Mouse (Mus musculus) limb, embryonic 10.5 days (tissue): ENCODE measurements at regions not wholly inside any gene's neighbourhood (a gene's known extent, or its start where the extent isn't known, plus 50 kb on each side); places are given as distances from the start of the nearest gene placed in this dataset.

Experiments used
- DNase-seq: peaks from one replicate; pipeline ENCODE4 v3.0.0-alpha.2; 2017; ENCODE audit warnings: low spot score
- H3K27ac ChIP-seq: fragments of 300-500 bp; sonication (generic); 2 replicates; pipeline ENCODE4 v1.5.1; 2016; ENCODE audit warnings: mild to moderate bottlenecking
- H3K27me3 ChIP-seq: fragments of 300-500 bp; sonication (generic); 2 replicates; pipeline ENCODE4 v1.6.1; 2016; ENCODE audit warnings: low read depth, mild to moderate bottlenecking; ENCODE audit not compliant: poor library complexity, severe bottlenecking
- H3K36me3 ChIP-seq: fragments of 300-500 bp; sonication (generic); 2 replicates; pipeline ENCODE4 v1.6.1; 2016; ENCODE audit warnings: mild to moderate bottlenecking, moderate library complexity
- H3K4me1 ChIP-seq: fragments of 300-500 bp; sonication (generic); 2 replicates; pipeline ENCODE4 v1.6.1; 2016
- H3K4me3 ChIP-seq: fragments of 300-500 bp; sonication (generic); 2 replicates; pipeline ENCODE4 v1.5.1; 2016; ENCODE audit warnings: mild to moderate bottlenecking, moderate library complexity
- H3K9me3 ChIP-seq: fragments of 300-500 bp; sonication (generic); replicated peaks from 2 replicates; pipeline ENCODE4 v1.6.1; 2016; ENCODE audit warnings: mild to moderate bottlenecking
- WGBS: fragments of 180-500 bp; shearing (Covaris S2); methylation state at CpG from one replicate; pipeline ENCODE4 v1.1.7; 2016; 5-methylcytosine and 5-hydroxymethylcytosine counted together

DNA sequence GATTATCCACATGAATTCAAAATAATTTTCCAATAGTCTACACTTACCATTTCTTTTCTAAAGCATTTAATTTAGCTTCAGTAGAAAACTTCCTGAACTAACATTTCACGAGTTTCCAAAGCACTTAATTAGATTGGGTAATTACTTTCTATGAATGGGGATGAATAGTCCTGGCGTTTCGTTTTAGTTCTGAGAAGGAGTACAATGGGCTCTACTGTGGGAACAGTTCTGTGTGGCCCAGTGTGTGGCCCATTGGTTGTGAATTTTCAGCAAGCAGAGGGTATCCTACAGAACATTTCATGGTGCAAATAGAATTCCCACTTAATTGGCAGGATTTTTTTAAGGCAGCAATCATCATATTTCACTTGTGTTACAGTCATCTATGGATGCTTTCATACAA lies 95.5 kb downstream of the 1700017N19Rik start:
- 65% methylated on average over 3 of the region's 3 CpGs for WGBS
- no peaks in the 10 kb centered on the region for H3K4me1 ChIP-seq
- H3K9me3 ChIP-seq: no peaks in the 10 kb centered on the region
- H3K4me3 ChIP-seq: no peak overlapping the region
- no peak for DNase-seq
- no peaks in the 10 kb centered on the region for H3K27me3 ChIP-seq
- no peak overlapping the region for H3K27ac ChIP-seq
- no peaks in the 10 kb centered on the region for H3K36me3 ChIP-seq

DNA sequence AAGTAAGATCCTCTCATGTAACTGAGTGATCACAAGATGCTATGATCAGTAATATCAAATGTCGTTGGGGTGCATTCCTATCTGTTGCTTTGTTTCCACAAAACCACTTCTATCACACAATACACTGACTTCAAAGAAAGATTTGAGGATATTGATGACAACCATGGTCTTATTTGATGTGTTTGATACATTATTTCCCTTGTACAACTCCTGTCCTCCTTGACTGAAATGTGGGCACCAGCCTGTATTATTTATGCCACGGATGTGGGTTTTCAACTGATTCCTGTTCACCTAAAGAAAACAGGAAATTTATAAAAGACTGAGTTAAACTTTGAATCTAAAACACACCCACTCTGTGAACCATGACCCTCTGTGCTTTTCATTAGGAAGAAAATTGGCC lies 105.7 kb downstream of the 1700017N19Rik start:
- H3K27ac ChIP-seq: no peak overlapping the region
- no peaks in the 10 kb centered on the region for H3K36me3 ChIP-seq
- H3K4me3 ChIP-seq: no peak overlapping the region
- 93% methylated on average over 2 of the region's 2 CpGs for WGBS
- DNase-seq: no peak
- no peaks in the 10 kb centered on the region for H3K4me1 ChIP-seq
- H3K9me3 ChIP-seq: no peaks in the 10 kb centered on the region
- no peaks in the 10 kb centered on the region for H3K27me3 ChIP-seq

DNA sequence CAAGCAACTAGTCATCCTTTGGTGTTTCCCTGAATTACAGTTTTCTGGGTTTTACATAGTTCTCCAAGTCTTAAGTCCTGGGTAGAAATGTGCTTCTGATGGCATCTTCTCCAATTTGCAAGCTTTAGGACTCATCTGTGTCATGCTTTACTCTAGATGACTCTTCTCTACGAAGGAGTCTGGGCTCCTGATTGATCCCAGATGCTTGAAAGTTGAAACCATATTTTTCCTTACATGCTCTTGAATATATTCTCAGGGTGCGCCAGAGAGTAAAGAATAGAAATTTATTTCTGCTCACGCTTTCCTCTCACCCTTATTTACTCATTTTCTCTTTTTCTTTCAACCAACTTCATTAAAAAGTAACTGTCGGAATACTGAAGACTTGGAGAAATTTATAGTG lies 108.9 kb downstream of the 1700017N19Rik start:
- H3K27me3 ChIP-seq: no peaks in the 10 kb centered on the region
- H3K9me3 ChIP-seq: no peaks in the 10 kb centered on the region
- no peak overlapping the region for H3K4me3 ChIP-seq
- no peak overlapping the region for H3K27ac ChIP-seq
- no peak for DNase-seq
- no peaks in the 10 kb centered on the region for H3K36me3 ChIP-seq
- H3K4me1 ChIP-seq: no peaks in the 10 kb centered on the region
- 69% methylated on average over 4 of the region's 4 CpGs for WGBS

DNA sequence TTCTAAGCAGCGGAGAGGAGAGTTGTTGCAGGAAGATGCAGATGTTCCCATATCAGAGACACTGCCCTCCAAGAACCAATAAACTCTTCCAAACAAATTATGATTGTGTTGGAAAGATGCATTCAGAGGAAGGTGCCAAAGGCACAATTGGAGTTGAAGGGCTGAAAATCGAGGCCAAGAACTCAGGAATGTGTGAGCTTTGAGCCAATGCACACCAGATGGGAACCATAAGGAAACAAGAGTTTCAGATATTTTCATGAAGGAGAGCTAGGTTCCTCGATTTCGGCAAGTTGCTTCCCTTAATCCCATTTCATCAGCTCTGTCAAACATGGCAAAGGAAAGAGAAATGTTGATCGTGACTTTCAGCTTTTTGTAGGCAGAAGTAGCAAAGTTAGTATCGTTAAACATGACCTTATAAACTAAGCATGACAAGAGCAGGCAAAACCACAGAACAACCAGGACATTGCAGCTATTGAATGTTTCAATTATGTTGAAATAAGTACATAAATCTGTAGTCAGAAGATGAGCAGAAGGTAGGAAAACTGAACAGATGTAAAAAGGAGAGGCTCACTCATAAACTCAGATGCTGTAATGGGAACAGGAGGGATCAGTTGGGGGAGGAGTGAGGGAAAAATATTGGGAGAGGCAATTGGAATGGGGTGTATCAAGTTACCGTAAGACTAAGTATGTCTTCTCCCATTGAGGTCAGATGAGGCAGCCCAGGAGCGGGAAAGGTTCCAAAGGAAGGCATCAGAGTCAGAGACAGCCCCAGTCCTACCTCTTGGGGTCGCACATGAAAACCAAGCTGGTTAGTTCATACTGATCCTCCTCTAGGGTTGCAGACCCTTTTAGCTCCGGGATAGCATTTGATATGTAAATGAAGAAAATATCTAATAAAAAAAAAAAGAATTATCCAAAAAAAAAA lies 110.3 kb downstream of the 1700017N19Rik start:
- no peaks in the 10 kb centered on the region for H3K4me1 ChIP-seq
- 81% methylated on average over 10 of the region's 10 CpGs for WGBS

DNA sequence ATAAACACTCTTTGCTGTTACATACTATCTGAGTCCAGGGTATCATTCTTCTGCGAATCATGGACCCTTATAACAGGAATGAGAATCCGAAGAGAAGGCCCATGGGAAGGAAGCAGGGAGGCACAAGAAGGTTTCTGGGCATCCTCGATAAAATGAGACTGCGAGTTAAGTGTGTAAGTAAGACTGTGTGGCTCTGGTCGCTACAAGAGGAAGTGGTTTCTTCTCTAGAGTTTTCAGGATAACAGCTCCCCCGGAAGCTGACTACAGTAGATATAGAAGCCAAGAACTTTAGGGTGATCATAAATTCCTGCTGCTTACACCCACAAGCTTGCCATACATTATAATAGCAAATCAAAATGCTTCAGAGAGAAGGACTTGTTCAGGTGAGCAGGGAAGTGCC lies 111.7 kb downstream of the 1700017N19Rik start:
- Histone ChIP-seq H3K27ac (no peak overlapping the region), H3K27me3 (no peaks in the 10 kb centered on the region), H3K4me3 (no peak overlapping the region), H3K36me3 (no peaks in the 10 kb centered on the region), H3K4me1 (no peaks in the 10 kb centered on the region), H3K9me3 (no peaks in the 10 kb centered on the region)
- no peak for DNase-seq
- 93% methylated on average over 6 of the region's 6 CpGs for WGBS

More for the DNA sequence above, 110.3 kb downstream of the 1700017N19Rik start:
- DNase-seq: no peak
- Histone ChIP-seq H3K36me3 (no peaks in the 10 kb centered on the region), H3K27ac (no peak overlapping the region), H3K4me3 (no peak overlapping the region), H3K27me3 (no peaks in the 10 kb centered on the region), H3K9me3 (no peaks in the 10 kb centered on the region)

DNA sequence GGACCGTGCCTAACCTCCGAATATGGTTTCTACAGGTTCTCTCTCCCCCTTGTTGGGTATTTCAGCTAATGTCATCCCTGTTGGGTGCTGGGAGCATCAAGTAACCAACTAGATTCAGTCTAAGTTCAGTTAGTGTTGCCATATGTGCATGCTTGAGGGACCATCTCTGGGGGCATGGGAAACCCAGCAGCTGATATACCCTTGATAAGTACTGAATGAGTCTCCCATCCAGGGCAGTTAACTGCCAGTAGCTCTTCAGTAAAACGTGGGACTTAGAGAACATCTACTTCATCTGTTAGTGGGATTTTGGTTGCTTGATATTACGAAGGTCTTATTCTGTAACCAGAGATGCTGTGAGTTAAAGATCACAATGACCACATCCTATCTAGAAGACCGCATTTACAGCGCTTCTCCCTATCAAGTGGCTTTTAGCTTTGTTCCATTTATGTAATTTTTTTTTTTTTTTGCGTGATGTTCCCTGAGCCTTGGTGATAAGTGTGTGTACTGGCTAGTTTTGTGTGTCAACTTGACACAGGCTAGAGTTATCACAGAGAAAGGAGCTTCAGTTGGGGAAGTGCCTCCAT lies 125.9 kb downstream of the 1700017N19Rik start:
- H3K27me3 ChIP-seq: no peaks in the 10 kb centered on the region
- DNase-seq: no peak
- H3K4me1 ChIP-seq: no peaks in the 10 kb centered on the region
- H3K27ac ChIP-seq: no peak overlapping the region
- WGBS: 87% methylated on average over 7 of the region's 7 CpGs
- H3K9me3 ChIP-seq: no peaks in the 10 kb centered on the region
- no peaks in the 10 kb centered on the region for H3K36me3 ChIP-seq
- H3K4me3 ChIP-seq: no peak overlapping the region

DNA sequence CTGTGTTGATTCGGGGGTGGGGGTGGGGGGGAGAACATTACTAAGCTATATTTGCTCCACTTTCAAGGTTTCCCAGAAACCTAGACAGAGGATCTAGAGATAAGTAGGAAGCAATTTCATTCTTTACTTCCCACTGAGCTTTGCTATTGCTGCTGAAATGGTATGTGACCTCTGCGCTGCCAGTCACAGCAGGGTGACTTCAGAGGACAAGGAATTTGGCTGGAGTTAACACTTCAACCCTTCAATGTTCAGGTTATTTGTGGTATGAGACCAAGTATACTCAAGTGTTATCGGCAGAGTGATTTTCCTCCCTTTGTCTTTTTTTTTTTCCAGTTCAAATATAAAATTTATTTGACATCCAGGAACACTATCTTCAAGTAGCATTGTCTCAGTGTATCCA lies 128.3 kb downstream of the 1700017N19Rik start:
- 70% methylated on average over 3 of the region's 3 CpGs for WGBS
- no peaks in the 10 kb centered on the region for H3K36me3 ChIP-seq
- H3K9me3 ChIP-seq: no peaks in the 10 kb centered on the region
- H3K27ac ChIP-seq: no peak overlapping the region
- DNase-seq: no peak
- H3K4me3 ChIP-seq: no peak overlapping the region
- H3K27me3 ChIP-seq: no peaks in the 10 kb centered on the region
- H3K4me1 ChIP-seq: no peaks in the 10 kb centered on the region

DNA sequence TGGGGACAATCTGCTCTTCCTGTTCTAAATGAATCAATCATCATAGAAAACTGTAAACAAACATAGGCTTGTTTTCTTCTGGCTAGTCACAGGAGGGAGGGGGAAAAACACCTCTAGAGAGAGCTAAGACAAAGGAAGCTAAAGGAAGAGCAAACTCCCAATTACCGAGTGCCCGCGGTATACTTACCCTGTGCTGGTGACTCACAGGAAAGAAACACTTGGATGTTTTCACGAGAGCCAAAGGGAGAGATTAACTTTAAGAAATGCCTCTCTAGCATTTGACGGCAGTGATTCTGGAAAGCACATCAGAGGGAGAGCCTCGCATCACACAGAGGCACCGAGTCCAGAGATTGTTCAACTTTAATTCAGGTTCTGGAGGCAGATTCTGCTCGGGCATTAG lies 151.0 kb downstream of the 1700017N19Rik start:
- no peak for DNase-seq
- no peak overlapping the region for H3K27ac ChIP-seq
- no peaks in the 10 kb centered on the region for H3K36me3 ChIP-seq
- peaks cover 6% of the 10 kb centered on the region; the same call in 1 of the 2 replicates for H3K4me1 ChIP-seq
- H3K27me3 ChIP-seq: no peaks in the 10 kb centered on the region
- no peak overlapping the region for H3K4me3 ChIP-seq
- H3K9me3 ChIP-seq: no peaks in the 10 kb centered on the region
- 67% methylated on average over 8 of the region's 8 CpGs for WGBS

DNA sequence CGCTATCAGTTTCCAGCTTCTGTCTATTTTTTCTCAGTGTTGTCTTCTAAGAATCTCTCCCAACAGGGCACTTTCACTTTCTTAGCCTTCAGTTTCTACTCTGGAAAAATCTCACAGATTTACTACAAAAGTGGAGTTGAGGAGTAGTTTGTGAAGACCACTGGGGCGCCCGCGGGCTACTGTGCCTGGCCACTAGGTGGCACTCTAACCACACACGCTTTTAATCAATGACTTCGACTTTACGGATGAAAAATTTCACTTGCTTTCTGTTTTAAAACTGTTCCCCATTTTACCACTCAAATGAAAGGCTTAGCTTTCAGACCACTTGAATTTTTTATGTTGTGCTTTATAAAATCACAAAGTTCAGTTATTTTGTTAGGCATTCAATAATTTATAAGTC lies 151.8 kb downstream of the 1700017N19Rik start:
- no peaks in the 10 kb centered on the region for H3K27me3 ChIP-seq
- 12% methylated on average over 7 of the region's 7 CpGs for WGBS
- no peaks in the 10 kb centered on the region for H3K9me3 ChIP-seq
- no peaks in the 10 kb centered on the region for H3K36me3 ChIP-seq
- DNase-seq: peak; percentile 83
- H3K27ac ChIP-seq: no peak overlapping the region
- H3K4me3 ChIP-seq: no peak overlapping the region
- peaks cover 6% of the 10 kb centered on the region; the same call in 1 of the 2 replicates for H3K4me1 ChIP-seq

DNA sequence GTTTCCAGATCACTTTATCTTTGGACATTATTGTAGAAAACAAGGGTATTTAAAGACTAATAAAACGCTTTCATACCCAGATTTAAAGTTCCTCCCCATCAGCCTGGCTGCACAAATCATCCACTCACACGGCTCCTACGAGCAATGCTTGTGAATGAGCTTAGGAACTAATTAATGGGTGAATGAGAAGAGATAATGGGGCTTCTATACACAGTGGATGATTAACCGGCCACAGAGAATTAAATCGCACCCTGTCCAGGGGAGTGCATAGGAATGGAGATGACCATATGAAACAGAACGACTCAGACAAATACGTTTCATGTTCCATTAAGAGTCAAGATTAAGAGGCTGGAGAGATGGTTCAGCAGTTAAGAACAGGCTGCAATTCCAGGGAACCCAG lies 155.9 kb downstream of the 1700017N19Rik start:
- 76% methylated on average over 7 of the region's 7 CpGs for WGBS
- no peaks in the 10 kb centered on the region for H3K9me3 ChIP-seq
- no peak overlapping the region for H3K4me3 ChIP-seq

DNA sequence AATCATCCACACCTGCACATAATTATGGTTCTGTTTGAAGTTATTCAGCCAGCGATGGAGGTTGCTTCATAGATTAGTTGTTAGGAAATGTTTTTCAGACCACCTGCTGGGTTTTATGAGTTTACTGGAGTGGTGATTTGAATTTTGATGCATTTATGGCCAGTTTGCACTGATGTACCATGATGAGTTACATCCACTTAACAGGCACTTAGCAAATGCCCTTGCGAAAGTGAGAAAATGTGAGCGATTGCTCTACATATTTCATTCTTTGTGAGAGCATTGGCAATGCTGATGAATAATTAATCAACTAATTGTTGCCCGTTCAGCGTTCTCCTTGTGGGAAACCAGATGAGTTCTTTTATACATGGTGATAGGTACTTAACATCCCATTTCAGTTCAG lies 164.7 kb downstream of the 1700017N19Rik start:
- Histone ChIP-seq H3K9me3 (no peaks in the 10 kb centered on the region), H3K4me1 (peaks cover 8% of the 10 kb centered on the region; the same call in 1 of the 2 replicates), H3K27ac (no peak overlapping the region), H3K27me3 (peaks cover 31% of the 10 kb centered on the region), H3K4me3 (no peak overlapping the region), H3K36me3 (no peaks in the 10 kb centered on the region)
- no peak for DNase-seq
- WGBS: 45% methylated on average over 5 of the region's 5 CpGs

More for the DNA sequence above, 155.9 kb downstream of the 1700017N19Rik start:
- no peak for DNase-seq
- H3K27ac ChIP-seq: no peak overlapping the region
- no peaks in the 10 kb centered on the region for H3K36me3 ChIP-seq
- H3K4me1 ChIP-seq: peaks cover 6% of the 10 kb centered on the region; the same call in 1 of the 2 replicates
- H3K27me3 ChIP-seq: no peaks in the 10 kb centered on the region; the same call in 1 of the 2 replicates

DNA sequence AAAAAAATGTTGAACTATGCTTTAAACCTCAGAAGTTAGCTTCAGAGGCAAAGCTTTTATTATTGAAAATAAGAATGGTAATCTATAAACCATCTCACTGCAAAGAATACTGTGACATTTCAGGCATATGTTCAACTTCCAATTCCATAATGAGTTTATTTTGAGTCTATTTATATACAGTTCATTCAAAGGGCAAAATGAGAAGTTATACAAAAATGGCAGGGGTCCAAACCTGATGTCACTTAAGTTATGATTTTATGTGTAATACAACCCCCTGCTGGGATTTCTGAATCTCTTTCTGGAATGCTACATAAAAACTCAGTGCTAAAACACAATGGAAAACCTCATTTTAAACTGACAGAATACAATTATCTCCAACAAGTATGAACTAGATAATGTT lies 184.0 kb downstream of the 1700017N19Rik start:
- H3K27me3 ChIP-seq: peaks cover 3% of the 10 kb centered on the region; the same call in 1 of the 2 replicates
- H3K27ac ChIP-seq: no peak overlapping the region
- no peaks in the 10 kb centered on the region for H3K9me3 ChIP-seq
- DNase-seq: no peak
- no peak overlapping the region for H3K4me3 ChIP-seq
- no peaks in the 10 kb centered on the region for H3K4me1 ChIP-seq
- no peaks in the 10 kb centered on the region for H3K36me3 ChIP-seq

DNA sequence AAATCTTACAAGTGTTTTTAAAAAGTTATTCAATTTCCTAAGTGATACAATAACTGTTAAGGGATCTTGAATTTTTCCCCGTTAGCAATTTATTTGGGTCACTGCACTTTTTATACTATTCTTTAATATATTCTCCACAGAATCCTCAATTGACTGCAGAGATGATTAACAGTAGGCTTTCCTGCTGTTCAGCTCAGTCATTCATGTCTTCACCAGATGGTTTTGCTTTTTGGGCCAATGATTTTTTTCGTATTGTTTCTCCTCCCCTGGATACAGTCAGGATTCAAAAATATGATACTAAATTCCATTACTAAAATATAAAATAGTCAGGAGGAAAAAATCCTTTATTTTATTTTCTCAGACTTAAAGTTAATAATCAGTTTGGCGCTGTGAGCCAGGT lies 201.9 kb downstream of the 1700017N19Rik start:
- Histone ChIP-seq H3K4me3 (no peak overlapping the region), H3K9me3 (no peaks in the 10 kb centered on the region), H3K27ac (no peak overlapping the region), H3K27me3 (peaks cover 3% of the 10 kb centered on the region; the same call in 1 of the 2 replicates), H3K36me3 (no peaks in the 10 kb centered on the region), H3K4me1 (peaks cover 13% of the 10 kb centered on the region)
- 42% methylated on average over 3 of the region's 3 CpGs for WGBS
- no peak for DNase-seq
